Mouse (Mus musculus): ENCODE measurements around the gene Ccdc142. TPM values are rescaled to one million over a fixed set of nuclear protein-coding genes. Genes with fewer than 3 reads are reported as not detected.

Gene Ccdc142
- 0.67 and 0.70 TPM in 2 replicates for polyA plus RNA-seq (2021; fragmentation: Nextera tagmentation)
- long read RNA-seq, experiment 1, result 0 reads
- long read RNA-seq, experiment 2, partial matches to known transcripts, result 3 of 4 reads
- long read RNA-seq, experiment 2, other reads (novel, unspliced or antisense), result 1 of 4 reads

GRCm38 (mm10) chr6:83101316-83101687, at the start of gene Ccdc142, which contains the start of gene Gm42688:
Gene Ccdc142, plus strand, starts transcription at chr6:83101601.
Gene Gm42688, plus strand, starts transcription at chr6:83101617.

DNA sequence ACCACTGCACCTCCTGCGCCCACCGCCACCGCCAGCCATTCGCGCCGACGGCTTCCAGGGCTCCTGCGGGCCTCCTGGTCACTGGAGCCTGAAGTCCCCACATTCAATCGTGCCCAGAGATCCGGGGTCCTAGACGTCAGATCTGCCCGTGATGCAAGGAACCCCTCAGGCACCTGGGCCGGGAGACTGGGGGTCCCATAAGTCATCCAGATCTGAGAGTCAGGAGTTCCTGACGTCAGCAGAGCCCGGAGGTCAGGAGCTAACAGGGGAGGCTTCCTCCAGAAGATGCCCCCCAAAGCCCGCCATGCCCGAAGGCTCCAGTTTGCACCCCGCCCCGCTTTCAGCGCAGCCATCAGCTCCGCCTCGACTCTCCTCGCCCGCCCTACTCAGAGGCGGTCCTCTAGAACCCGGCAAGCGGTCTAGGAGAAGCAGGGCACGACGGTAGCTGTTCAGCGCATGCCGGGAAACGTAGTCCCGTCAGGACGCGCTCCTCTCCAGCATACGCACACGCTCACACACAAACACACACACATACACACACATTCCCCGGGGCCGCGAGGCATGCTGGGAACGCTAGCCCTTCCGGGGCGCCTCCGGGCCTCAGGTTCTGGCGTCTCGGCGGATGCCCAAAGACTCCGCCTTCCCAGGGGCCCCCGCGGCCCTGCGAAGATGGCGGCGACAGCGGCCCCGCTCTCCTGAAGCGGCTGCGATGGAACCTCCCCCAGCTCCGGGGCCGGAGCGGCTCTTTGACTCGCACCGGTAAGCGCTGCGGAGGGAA, 47.1 kb upstream of the Ccdc142 start, which contains the start of gene Aup1:
Gene Aup1 (plus strand): TSS at position 448 of the 778 bp plus-strand sequence.

GRCm38 (mm10) chr6:83054871-83055431, 46.5 kb upstream of the Ccdc142 start, which contains the start of gene Htra2:
Gene Htra2, minus strand, starts transcription at chr6:83055273.

DNA sequence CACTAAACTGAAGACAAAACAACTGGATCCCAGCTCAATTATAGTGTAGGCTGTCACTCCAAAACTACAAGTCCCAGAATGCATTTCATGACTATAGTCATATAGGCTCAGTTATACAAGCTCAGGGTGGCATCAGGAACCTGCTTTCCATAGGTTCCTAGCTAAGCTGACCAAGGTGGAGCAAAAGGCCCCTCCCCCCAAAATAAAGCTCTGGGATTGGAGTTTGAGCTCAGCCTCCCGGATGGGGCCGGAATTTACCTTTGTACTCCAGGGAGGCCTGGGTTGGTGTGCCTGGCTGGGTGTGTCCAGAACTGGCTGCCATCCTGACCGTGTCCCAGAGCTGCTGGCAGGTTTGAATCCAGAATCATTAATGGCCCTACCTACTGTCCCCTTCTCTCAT, 43.6 kb upstream of the Ccdc142 start, which contains the start of gene Dqx1:
Gene Dqx1 (plus strand): TSS at position 55 of the 400 bp plus-strand sequence.

GRCm38 (mm10) chr6:83070247-83070310, 31.3 kb upstream of the Ccdc142 start, which contains the start of gene Tlx2:
Gene Tlx2, minus strand, starts transcription at chr6:83070293.

DNA sequence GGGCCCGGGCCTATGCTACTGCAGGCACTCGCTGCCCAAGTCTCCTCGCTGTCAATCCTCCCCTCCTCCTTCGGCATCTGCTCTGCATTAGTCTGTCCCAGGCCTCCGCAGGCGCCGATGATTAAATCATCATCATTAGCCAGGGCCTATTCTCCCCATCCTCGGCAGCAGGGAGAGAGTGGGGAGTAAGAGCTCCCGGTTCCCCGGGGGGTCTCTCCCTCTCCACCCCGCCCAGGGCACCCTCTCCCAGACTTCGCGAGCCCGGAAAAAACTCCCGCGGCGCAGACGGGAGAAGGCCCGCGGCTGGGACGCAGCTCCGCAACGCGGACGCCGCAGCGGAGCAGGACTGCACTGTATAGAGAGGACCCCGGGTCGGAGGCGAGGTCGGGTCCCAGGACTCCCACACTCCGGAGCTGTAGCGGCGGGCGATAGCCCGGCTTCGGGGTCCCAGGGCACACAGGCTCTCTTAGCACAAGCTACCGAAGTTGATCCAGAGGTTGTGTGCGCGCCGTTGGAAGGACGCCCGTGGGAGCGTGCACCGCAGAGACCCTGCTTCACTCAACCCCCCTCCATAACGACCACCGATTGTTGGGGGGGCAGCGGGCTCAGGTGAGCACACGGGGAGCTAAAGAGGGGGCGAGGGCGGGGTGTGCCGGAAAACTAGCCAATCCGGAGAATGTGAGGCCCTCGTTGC, 23.6 kb upstream of the Ccdc142 start, which contains the start of gene Pcgf1:
Gene Pcgf1 (plus strand): TSS at position 240 of the 694 bp plus-strand sequence.

GRCm38 (mm10) chr6:83086121-83087035, 15.0 kb upstream of the Ccdc142 start, which contains the start of gene Lbx2:
Gene Lbx2, plus strand, starts transcription at chr6:83086367.

DNA sequence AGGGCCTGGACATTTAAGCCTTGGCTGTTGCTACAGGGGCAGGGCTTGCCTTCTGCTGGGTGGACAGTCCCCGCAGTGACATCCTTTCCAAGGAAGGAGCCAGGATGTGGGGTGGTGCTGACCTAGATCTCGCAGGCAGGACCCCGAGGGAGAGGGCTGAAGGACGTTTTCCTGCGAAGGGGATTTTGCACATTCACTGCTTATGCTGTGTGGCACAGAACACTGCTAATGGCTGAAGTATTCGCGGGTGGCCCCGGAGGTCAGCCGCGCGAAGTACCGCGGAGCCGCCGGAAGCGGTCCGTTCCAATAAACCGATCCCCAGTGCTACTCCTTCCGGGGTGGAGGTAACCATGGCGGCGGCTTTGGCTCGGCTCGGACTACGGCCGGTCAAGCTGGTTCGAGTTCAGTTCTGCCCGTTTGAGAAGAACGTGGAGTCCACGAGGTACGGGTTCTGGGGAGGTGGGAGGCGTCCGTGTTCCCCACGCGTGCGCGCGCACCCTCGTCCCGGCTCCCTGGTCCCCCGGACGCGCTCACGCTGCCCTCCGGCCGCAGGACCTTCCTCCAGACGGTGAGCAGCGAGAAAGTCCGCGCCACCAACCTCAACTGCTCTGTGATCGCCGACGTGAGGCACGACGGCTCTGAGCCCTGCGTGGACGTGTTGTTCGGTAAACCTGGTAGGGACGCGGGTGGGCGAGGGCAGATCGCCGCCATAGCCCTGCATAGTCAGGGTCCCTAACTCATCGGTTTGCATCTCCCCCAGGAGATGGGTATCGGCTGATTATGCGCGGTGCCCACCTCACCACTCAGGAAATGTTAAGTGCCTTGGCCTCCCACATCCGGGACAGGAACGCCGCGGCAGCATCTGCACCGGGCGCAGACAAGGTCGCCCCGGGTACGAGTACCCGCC, 7.6 kb downstream of the Ccdc142 start, which contains the start of gene Mrpl53:
Gene Mrpl53 (plus strand): TSS at position 279 of the 907 bp plus-strand sequence.

GRCm38 (mm10) chr6:83115011-83115671, 13.7 kb downstream of the Ccdc142 start, which contains the start of gene Mogs:
Gene Mogs, plus strand, starts transcription at chr6:83115496.

DNA sequence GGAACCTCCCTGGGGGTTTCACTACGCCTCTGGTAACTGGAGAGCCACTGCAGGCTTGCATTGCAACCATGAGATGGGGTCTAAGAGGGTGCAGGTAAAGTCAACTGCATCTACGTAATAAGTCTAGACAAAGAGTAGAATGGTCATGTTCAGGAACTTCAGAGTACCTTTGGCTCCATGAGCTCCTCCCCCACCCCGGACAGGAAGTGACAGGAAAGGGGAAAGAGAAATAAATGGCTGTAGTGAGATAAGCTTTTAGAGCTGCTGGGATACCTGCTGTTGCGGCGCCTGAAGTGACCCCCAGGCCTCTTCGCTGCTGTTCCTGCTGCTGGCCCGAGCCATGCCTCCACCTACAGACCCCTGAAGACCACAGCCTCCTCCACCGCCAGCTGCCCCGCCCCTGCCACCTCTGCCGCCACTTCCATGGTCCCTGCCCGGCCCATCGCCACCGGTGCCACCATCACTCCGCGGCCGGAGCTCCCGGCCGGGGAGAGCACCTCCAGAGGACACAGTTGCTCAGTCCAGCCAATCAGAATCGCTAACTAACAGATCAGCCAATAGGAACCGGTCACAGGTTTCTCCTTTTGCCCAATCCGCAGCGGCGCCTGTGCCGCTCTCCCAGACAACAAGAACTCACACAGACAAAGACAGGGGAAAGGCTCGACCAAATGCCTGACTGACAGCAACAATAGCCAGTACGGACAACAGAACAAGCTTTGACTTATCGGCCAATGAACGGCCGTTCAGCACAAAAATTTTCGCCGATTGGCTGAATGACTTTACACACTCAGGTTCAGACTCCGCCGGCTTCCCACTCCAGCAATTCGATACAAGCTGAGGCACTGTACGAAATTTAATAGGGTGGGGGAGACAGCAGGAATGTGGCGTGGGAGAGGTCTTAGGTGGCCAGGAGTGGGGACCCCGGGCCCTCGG, 19.8 kb downstream of the Ccdc142 start, which contains the start of gene Wbp1:
Gene Wbp1 (minus strand): TSS at position 630 of the 933 bp plus-strand sequence.

GRCm38 (mm10) chr6:83125331-83125730, 23.9 kb downstream of the Ccdc142 start, which contains the start of gene Ino80b:
Gene Ino80b, minus strand, starts transcription at chr6:83125431.

DNA sequence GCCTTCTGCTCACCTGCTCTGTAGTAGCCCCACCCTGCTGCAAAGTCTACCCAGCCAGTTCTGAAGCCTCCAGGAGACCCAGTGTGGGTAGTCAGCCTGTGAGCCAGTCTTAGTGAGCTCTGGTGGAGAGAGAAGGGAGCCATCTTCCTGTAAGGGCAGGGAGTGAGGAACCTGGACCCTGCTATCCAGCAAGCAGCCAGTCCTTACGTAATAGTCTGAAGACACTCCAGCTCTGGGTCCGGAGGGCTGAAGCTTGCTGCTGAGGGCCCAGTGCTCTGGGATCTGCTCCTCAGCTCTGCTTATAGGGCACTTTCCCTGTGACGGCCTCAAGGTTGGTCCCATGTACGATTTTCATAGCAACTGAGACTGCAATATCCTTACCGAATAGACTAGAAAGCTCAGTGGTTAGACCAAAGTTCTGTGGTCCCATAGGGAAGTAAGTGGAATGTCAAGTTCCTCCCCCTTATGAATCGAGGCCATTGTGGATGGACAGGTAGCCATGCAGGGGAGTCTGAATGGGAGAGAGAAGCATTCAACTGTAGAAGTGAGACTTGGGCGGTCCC, 33.6 kb downstream of the Ccdc142 start, which contains the start of gene Rtkn:
Gene Rtkn (plus strand): TSS at position 513 of the 563 bp plus-strand sequence.

DNA sequence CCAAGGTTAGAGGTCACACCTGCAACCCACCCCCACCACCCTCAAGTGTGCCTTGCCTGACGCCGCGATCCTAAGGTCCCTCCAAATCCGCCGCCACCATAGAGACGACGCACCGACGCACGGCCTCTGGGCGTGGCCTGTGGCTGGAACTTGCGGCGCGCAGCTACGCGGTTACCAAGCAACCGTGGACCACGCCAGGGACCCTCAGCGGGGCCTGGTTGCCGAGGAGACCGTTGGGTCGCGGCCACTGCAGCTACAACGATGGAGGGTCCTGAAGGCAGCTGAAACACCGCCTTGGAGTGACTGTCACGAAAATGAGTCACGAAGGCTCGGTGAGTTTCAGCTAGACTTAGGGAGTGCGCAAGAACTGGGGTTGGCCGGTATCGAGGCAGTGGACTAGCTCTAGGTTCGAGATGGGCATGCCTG, 54.9 kb downstream of the Ccdc142 start, which contains the start of the genes Wdr54 and 1700003E16Rik:
Gene Wdr54 (minus strand): TSS at position 139 of the 426 bp plus-strand sequence.
Gene 1700003E16Rik (plus strand): TSS at position 146 of the 426 bp plus-strand sequence.

Small RNA genes within 50 kb of the gene (microRNA-seq; reads per million reads assigned to microRNA genes)
- gene Mir3470a, result not detected

Other genes with a start within 250 kb of the Ccdc142 start
- gene Sema4f, start 161.8 kb upstream of the Ccdc142 start, polyA plus RNA-seq (2021; fragmentation: Nextera tagmentation), result 13.3 and 16.3 TPM in 2 replicates
- 0.10 and 0.11 TPM in 2 replicates for gene M1ap, start 154.7 kb upstream of the Ccdc142 start, polyA plus RNA-seq (2021; fragmentation: Nextera tagmentation)
- 1.0 and 2.4 TPM in 2 replicates for gene Dok1, start 68.1 kb upstream of the Ccdc142 start, polyA plus RNA-seq (2021; fragmentation: Nextera tagmentation)
- 2.1 and 2.7 TPM in 2 replicates for gene Loxl3, start 67.4 kb upstream of the Ccdc142 start, polyA plus RNA-seq (2021; fragmentation: Nextera tagmentation)
- gene Aup1, start 47.1 kb upstream of the Ccdc142 start, polyA plus RNA-seq (2021; fragmentation: Nextera tagmentation), result 69.0 and 92.6 TPM in 2 replicates
- gene Htra2, start 46.3 kb upstream of the Ccdc142 start, polyA plus RNA-seq (2021; fragmentation: Nextera tagmentation), result 34.7 and 37.5 TPM in 2 replicates
- gene Dqx1, start 43.8 kb upstream of the Ccdc142 start, polyA plus RNA-seq (2021; fragmentation: Nextera tagmentation), result 0.18 and 0.25 TPM in 2 replicates
- gene Tlx2, start 31.3 kb upstream of the Ccdc142 start, polyA plus RNA-seq (2021; fragmentation: Nextera tagmentation), result 0.41 TPM in 1 of 2 replicates, not detected in the other
- 23.7 and 27.1 TPM in 2 replicates for gene Pcgf1, start 23.7 kb upstream of the Ccdc142 start, polyA plus RNA-seq (2021; fragmentation: Nextera tagmentation)
- 0.93 and 1.4 TPM in 2 replicates for gene Lbx2, start 15.2 kb upstream of the Ccdc142 start, polyA plus RNA-seq (2021; fragmentation: Nextera tagmentation)
- 0.80 and 0.90 TPM in 2 replicates for gene Gm42688, start within 50 bp of the Ccdc142 start, polyA plus RNA-seq (2021; fragmentation: Nextera tagmentation)
- gene Mrpl53, start 7.4 kb downstream of the Ccdc142 start, polyA plus RNA-seq (2021; fragmentation: Nextera tagmentation), result 146 and 148 TPM in 2 replicates
- gene Mogs, start 13.9 kb downstream of the Ccdc142 start, polyA plus RNA-seq (2021; fragmentation: Nextera tagmentation), result 2.2 and 2.8 TPM in 2 replicates
- 28.4 and 32.2 TPM in 2 replicates for gene Wbp1, start 20.0 kb downstream of the Ccdc142 start, polyA plus RNA-seq (2021; fragmentation: Nextera tagmentation)
- 9.7 and 11.3 TPM in 2 replicates for gene Ino80b, start 23.8 kb downstream of the Ccdc142 start, polyA plus RNA-seq (2021; fragmentation: Nextera tagmentation)
- gene Rtkn, start 33.9 kb downstream of the Ccdc142 start, polyA plus RNA-seq (2021; fragmentation: Nextera tagmentation), result 45.2 and 50.6 TPM in 2 replicates
- 20.7 and 21.5 TPM in 2 replicates for gene Wdr54, start 54.8 kb downstream of the Ccdc142 start, polyA plus RNA-seq (2021; fragmentation: Nextera tagmentation)
- gene 1700003E16Rik, start 54.8 kb downstream of the Ccdc142 start, polyA plus RNA-seq (2021; fragmentation: Nextera tagmentation), result 32.0 and 43.1 TPM in 2 replicates
- 119 and 123 TPM in 2 replicates for gene Dctn1, start 64.3 kb downstream of the Ccdc142 start, polyA plus RNA-seq (2021; fragmentation: Nextera tagmentation)
- gene Slc4a5, start 118.2 kb downstream of the Ccdc142 start, polyA plus RNA-seq (2021; fragmentation: Nextera tagmentation), result 0.14 and 9.7 TPM in 2 replicates
- 15.1 and 16.7 TPM in 2 replicates for gene Mthfd2, start 224.3 kb downstream of the Ccdc142 start, polyA plus RNA-seq (2021; fragmentation: Nextera tagmentation)
- 18.2 and 18.6 TPM in 2 replicates for gene Mob1a, start 224.4 kb downstream of the Ccdc142 start, polyA plus RNA-seq (2021; fragmentation: Nextera tagmentation)
- gene Bola3, start 247.5 kb downstream of the Ccdc142 start, polyA plus RNA-seq (2021; fragmentation: Nextera tagmentation), result 234 and 271 TPM in 2 replicates